Mouse (Mus musculus): ENCODE measurements around the gene Man1c1.

DNA sequence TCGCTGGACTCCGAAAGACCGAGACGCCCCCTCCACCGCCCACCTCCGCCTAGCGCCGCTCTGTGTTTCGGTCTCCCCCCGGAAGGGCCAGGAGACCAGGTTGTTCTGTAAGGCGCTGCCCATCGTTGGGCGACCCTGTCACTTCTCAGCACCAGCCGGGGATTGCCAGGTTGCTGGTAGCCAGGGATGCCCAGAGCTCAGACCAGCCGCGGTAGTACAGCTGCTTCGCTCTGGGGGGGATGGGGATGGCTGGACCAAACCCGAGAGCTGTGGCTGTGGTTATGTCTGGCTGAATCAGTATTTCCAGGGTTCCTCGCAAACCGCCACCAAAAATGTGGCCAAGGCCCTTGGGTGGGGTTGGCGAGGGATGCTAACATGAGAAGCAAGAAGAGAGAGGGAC lies 500 bp upstream of the Man1c1 start:
- no peak for TF ChIP-seq POLR2A (IDR thresholded peaks at IDR 0.05; ENCODE audit: low read depth, low read length)
- no peak for TF ChIP-seq TBP (conservative IDR thresholded peaks at IDR 0.05; ENCODE audit: low read depth, low read length)
- TF ChIP-seq CHD2 (IDR thresholded peaks at IDR 0.05; ENCODE audit: low read length) = no peak
- no peak for TF ChIP-seq CTCF (conservative IDR thresholded peaks at IDR 0.05 in 1 of 2, IDR thresholded peaks at IDR 0.05 in 1 of 2; ENCODE audit: low read depth in 2 of 2, low read length in 2 of 2)
- TF ChIP-seq ZC3H11A (IDR thresholded peaks at IDR 0.05; ENCODE audit: low read depth, low read length) = no peak
- TF ChIP-seq HCFC1 (IDR thresholded peaks at IDR 0.05; ENCODE audit: low read depth, low read length) = no peak
- TF ChIP-seq GABPA (IDR thresholded peaks at IDR 0.05; ENCODE audit: insufficient replicate concordance, low read depth, low read length) = no peak
- TF ChIP-seq MXI1 (IDR thresholded peaks at IDR 0.05; ENCODE audit: low read depth, low read length) = no peak
- TF ChIP-seq E2F4 (IDR thresholded peaks at IDR 0.05; ENCODE audit: insufficient replicate concordance, low read depth, low read length) = no peak
- TF ChIP-seq EP300 (IDR thresholded peaks at IDR 0.05; ENCODE audit: low read length) = no peak
- no peak for TF ChIP-seq TCF12 (IDR thresholded peaks at IDR 0.05; ENCODE audit: low read depth, low read length)
- no peak for TF ChIP-seq JUND (conservative IDR thresholded peaks at IDR 0.05; ENCODE audit: low read depth, low read length)
- TF ChIP-seq MAZ (IDR thresholded peaks at IDR 0.05; ENCODE audit: low read depth, low read length) = no peak
- no peak for TF ChIP-seq ELF1 (IDR thresholded peaks at IDR 0.05; ENCODE audit: low read depth, low read length)
